Mouse (Mus musculus) kidney, adult 18-20 months (tissue): ENCODE measurements around the gene Adgrg5.

Experiments
- DNase-seq: peaks from one replicate; pipeline ENCODE4 v3.0.0; 2021

The Adgrg5 gene

GRCm38 (mm10) chr8:94923405-94923804 is at the start of gene Adgrg5:
Adgrg5 (plus strand) TSS chr8:94923694.
- DNase-seq, result no peak

GRCm38 (mm10) chr8:94874358-94874757 is 49.1 kb upstream of the Adgrg5 start:
- DNase-seq, result peak; percentile 84

- DNase-seq, result peak; percentile 41
Measured at GRCm38 (mm10) chr8:94875096-94875870, 48.2 kb upstream of the Adgrg5 start.

DNA sequence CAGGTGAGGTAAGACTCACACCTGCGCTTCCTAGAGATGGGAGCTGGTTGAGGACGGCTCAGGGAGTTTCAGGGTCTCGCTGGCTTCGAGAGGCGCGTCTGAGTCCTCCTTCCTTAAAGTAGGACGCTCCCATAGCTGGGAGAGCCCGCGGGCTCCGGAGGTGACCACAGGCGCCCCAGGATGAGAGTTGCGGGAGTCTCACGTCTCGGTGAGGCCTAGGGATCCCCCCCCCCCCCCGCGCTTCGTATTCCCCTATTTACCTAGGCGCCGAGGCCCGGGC is 47.7 kb upstream of the Adgrg5 start:
- DNase-seq, result no peak

GRCm38 (mm10) chr8:94876197-94876730 is 47.2 kb upstream of the Adgrg5 start, which contains the start of gene Dok4:
Dok4 (minus strand) TSS chr8:94876330.
- peak; percentile 97 for DNase-seq

GRCm38 (mm10) chr8:94876820-94877219 is 46.7 kb upstream of the Adgrg5 start:
- no peak for DNase-seq

DNA sequence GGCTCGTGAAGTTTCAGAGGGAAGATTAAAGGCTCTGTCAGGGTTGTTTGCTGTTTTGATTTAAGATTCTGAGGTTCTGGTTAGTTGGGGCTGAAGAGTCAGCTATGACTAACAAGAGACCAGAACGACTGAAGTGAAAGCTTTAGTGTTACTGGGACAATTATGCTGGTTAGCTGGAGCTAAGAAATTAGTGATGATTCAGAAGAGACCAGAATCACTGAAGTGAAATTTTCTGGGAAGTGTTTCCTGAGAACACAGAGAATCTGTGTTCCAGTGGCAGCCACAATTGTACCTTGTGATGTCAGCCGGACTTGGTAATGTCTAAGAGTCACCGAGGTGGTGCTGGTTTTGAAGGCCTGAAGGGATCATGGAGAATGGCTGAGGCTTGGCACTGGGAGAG is 42.8 kb upstream of the Adgrg5 start:
- DNase-seq, result no peak

GRCm38 (mm10) chr8:94888383-94889036 is 35.0 kb upstream of the Adgrg5 start:
- DNase-seq, result no peak

DNA sequence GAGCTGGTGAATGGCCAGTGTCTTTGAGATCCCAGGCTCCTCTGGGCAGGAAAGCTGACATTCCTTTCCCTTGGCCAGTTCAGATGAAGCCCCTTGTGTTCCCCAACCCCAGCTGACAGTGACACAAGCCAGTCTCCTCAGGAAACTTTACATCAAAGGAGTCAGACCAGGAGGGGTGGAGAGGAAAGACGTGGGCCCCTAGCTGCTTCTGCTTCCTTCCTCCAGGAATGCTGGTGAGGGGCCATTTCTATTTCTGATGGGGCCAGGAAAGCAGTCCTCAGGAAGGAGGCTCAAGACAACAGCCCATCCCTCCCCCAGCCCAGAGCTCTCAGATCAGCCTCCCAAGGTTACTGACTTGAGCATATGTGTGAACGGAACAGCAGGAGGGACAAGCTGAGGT is 30.6 kb upstream of the Adgrg5 start:
- no peak for DNase-seq

DNA sequence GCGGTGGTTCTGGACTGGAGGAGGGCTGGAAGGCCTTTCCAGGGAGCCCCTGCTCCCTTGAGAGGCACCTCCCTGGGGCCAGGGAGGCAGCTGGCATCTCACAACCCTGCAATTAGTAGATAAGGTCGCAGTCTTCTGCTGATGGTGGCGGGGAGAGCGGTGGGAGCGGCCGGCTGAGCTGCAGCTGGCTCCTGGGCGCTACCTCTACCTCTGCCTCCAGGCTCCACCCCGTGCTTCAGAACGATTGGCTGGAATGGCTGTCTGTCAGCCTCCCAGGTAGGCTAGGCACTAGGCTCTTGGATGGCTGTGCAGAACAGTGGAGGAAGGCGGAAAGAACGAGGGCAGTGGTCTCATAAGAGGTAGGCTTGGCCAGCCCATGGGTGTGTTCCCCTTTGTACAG is 24.2 kb upstream of the Adgrg5 start:
- no peak for DNase-seq

DNA sequence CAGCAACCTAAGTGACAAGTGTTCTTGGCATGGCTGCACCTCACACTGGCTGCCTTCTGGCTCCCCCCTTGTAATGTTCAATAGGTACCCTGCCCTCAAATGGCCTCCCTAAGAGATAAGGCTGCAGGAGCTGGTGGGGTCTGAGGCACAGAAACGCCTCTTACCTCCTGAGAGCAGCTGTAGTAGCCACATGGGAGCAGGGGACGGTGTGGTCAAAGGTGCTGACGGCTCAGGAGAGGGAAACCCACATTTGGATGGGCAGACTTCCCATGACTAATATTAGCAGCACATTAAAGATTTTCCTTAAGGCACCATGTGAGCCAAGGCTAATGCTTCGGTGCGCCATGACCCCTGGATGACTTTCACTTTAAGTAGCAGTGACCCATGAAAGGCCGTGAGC is 22.9 kb upstream of the Adgrg5 start:
- DNase-seq, result no peak

DNA sequence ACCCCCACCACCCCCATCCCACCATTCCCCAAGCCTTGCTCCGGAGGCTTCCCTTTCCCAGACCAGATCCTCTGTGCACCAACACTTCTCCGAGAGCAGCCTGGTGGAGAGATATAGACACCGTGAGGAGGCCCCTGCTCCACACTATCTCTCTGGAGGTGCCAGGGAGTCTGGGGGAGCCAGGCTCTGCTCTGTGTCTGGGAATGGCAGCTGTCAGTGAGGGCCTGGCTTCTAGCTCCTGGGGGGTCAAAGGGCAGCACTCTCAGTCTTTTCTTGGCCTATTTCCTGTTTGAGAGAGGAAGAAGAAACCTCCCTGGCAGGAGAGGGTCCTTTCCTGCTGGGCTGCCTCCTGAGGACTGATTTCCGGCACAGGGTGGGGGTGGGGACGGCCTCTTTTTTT is 22.5 kb upstream of the Adgrg5 start:
- DNase-seq, result no peak

GRCm38 (mm10) chr8:94903709-94904108 is 19.8 kb upstream of the Adgrg5 start:
- DNase-seq, result peak; percentile 35

DNA sequence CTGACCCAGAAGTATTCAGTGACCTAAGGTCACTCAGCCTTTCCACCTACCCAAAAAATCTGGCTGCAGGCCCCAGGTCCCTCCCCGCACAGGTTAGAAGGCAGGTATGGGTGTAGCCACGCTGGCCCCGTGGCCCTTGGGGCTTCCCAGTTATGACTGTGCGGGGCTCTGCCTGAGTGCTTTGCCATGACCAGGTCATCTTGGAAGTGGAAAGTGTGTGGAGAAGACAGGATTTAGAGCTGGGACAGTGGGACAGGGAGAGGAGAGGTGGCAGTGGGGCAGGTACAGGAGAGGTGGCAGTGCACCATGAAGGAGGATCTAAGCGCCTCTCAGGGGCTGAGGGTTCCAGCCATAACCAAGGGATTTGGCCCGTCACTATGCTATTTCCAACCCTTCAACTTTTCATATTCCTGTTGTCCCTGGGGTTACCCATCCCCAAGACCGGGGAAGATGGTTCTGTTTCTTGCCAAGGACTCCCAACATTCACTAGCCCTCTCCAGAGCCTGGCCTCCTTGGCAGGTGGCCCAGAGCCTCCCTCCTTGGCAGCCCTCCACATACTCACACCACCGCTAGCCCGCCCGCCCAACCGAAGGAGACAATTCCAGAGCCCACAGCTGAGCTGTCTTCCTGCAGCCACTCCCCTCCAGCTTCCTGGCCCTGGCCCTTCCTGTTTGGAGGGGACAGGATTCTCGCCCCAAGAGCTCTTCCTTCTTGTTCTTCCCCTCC is 18.9 kb upstream of the Adgrg5 start:
- peak; percentile 96 for DNase-seq

- peak; percentile 70 for DNase-seq
Measured at GRCm38 (mm10) chr8:94907591-94908300, 15.7 kb upstream of the Adgrg5 start.

DNA sequence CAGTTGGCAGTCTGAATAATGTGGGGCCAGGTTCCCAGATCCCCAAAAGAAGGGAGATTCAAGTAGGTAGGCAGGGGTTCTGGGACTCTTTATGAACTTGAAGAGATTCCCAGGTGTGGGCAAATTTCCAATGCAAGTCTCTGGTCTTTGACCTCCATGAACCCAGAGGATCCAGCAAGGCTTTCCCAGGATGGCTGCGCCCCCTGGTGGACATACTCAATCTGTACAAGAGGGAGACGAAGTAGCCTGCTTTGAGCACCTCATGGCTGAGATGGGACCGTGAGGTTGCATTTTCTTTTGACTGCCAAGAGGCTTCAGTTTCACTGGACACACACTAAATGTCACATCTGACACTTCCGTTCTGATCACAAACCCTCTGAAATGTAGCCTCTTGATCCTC is 14.6 kb upstream of the Adgrg5 start:
- DNase-seq, result peak; percentile 90

GRCm38 (mm10) chr8:94913061-94913660 is 10.3 kb upstream of the Adgrg5 start:
- DNase-seq, result peak; percentile 75

- no peak for DNase-seq
Measured at GRCm38 (mm10) chr8:94914256-94914655, 9.2 kb upstream of the Adgrg5 start.

DNA sequence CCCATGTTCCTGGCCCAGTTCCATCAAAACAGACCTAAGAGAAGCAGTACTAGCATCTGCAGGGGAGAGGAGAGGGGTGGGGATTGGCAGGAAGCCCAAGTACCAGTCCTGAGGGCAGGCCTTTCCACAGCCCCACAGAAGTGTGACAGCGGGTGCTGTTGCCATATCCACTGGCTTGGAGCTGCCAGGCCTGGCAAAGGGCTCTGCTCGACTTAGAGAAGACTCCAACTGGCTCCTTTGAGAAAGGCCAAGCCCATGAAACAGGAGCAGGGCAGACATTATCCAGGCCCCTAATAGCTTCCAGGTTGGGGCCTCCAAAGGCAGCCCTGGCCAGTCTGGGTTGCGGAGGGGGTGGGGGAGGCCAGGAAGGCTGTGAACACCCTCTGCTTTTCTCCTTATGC is 8.8 kb upstream of the Adgrg5 start:
- no peak for DNase-seq

DNA sequence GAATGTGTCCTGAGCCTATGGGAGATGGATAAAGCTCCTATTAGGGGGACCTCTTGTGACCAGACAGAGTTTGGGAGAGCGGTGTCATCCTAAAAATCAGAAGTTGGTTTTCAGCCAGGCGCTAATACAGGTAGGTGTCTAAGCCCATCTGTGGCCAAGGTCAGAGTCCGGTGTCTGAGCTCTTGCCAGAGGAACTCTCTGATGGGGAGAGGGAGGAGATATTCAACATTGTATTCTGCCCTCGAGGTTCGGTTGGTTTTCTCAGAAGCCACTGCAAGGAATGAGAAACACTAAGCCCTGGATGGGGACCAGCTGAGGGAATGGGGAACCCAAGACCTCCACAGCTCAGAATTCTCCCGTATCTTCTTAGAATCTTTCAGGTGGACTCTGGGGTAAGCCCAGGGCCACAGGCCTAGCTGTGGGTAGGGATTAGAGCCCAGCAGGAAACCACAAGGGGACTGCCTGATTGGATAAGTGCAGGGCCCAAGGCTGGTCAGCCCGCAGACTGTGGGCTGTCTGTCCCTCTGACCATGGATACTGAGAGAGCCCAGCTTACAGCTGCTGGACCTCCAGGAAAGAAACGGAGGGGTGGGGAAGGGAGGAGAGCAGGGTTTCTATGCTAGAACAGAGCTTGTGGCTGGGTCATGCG is 7.1 kb upstream of the Adgrg5 start:
- no peak for DNase-seq

- no peak for DNase-seq
Measured at GRCm38 (mm10) chr8:94916960-94917324, 6.6 kb upstream of the Adgrg5 start.

GRCm38 (mm10) chr8:94917352-94917751 is 6.1 kb upstream of the Adgrg5 start:
- peak; percentile 88 for DNase-seq
